Mouse (Mus musculus) heart, adult 10 weeks (tissue): ENCODE measurements around the gene Bmp6. TPM values are rescaled to one million over a fixed set of nuclear protein-coding genes. Genes with fewer than 3 reads are reported as not detected.

Source experiments
- polyA plus RNA-seq: library from polyadenylated mRNA; stranded (reverse); fragments of 350-450 nt; fragmentation: Illumina TruSeq; extraction: RNeasy Lipid Tissue Mini Kit (QIAGEN cat#74804); gene quantifications from one replicate; pipeline ENCODE4 v1.2.3, GENCODE M21; 2014; ENCODE audit warnings: low read depth, low replicate concordance

Bmp6 gene
- polyA plus RNA-seq: 17.4 TPM

GRCm38 (mm10) chr13:38344713-38345430, at the start of gene Bmp6:
TSS of gene Bmp6 (plus strand) at chr13:38345107.

DNA sequence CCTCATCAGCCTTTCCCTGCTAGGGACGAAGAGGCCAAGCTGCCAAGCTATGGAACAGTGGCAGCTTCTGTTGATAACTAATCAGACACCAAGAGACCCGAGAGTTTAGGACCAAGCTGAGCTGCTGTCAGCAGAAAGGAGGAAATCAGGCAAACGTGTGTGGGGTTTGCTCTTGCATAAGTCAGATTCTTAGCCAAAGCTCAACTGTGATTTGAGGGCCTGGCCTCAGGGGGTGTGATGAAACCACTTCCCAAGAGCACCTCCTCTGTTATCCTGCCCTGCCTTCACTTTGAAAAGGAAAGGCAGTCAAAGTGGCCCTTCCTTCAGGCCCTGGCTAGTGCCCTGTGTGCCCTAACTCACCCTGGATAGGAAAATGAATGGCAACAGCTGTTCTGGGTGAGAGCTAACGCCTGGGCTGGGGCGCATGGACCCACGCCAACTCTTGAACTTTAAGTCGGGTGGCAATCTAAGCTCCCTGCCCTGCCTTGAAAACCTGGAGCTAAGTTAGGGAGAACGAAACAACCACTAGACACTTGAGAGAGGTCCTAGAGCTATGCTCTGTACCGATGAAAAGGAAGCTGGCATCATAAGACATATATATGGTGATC, 183.9 kb downstream of the Bmp6 start, which contains the start of gene Txndc5:
Gene Txndc5 (minus strand): TSS at position 138 of the 608 bp plus-strand sequence.

Other genes starting within 250 kb of the Bmp6 start
- 341 TPM for gene Dsp, start 193.8 kb upstream of the Bmp6 start, polyA plus RNA-seq
- 20.6 TPM for gene Snrnp48, start 140.2 kb upstream of the Bmp6 start, polyA plus RNA-seq
- gene Txndc5, start 183.7 kb downstream of the Bmp6 start, polyA plus RNA-seq: 41.4 TPM